ENCODE assay signal across 18 mouse cellular contexts in genomic region chr9:45358356-45358755, GRCm38 (mm10). TPM values are rescaled to one million over a fixed set of nuclear protein-coding genes. Genes with fewer than 3 reads are reported as not detected.
"Had no signal": no experiment of that assay in that cellular context is flagged by ENCODE, and none has a peak within 500 bp of the region (broad histone marks: within the 10 kb centered on the region; RNA-seq: fewer than 3 reads in every experiment).

No protein-coding gene starts in this region.

- H3K4me3 ChIP-seq: liver, embryonic 13.5 days; midbrain, embryonic 13.5 days; myocyte; neural tube, embryonic 12.5 days had no signal

- H3K4me1 ChIP-seq: liver, embryonic 13.5 days; midbrain, embryonic 13.5 days; neural tube, embryonic 12.5 days had no signal

- H3K9me3 ChIP-seq: liver, embryonic 13.5 days; midbrain, embryonic 13.5 days; neural tube, embryonic 12.5 days had no signal

- H3K36me3 ChIP-seq: liver, embryonic 13.5 days; midbrain, embryonic 13.5 days; neural tube, embryonic 12.5 days had no signal

- H3K4me2 ChIP-seq: liver, embryonic 13.5 days; midbrain, embryonic 13.5 days; neural tube, embryonic 12.5 days had no signal

- H3K27me3 ChIP-seq: liver, embryonic 13.5 days; midbrain, embryonic 13.5 days; neural tube, embryonic 12.5 days had no signal

- ATAC-seq: midbrain, embryonic 13.5 days; midbrain, embryonic 16.5 days had no signal

- DNase-seq: kidney, adult 18-20 months; kidney, adult 9 months; kidney, postnatal 14 days; kidney, postnatal 4 days; left cerebral cortex, postnatal 4 days; liver, embryonic 13.5 days; lung, adult 2 months; lung, postnatal 14 days; lung, postnatal 4 days; retina, postnatal 1 day; thymus, adult 18-20 months; thymus, postnatal 36 days had no signal

- H3K27ac ChIP-seq: liver, embryonic 13.5 days; midbrain, embryonic 13.5 days; neural tube, embryonic 12.5 days had no signal

- H3K9ac ChIP-seq: liver, embryonic 13.5 days; midbrain, embryonic 13.5 days; neural tube, embryonic 12.5 days had no signal

RNA-seq across cellular contexts. Expression of gene Tmprss13, which starts 39.5 kb away (rescaled TPM):
- polyA plus RNA-seq: liver, adult 2 months; liver, embryonic 13.5 days; liver, embryonic 16.5 days; midbrain, embryonic 13.5 days; midbrain, embryonic 16.5 days; myocyte had no signal
